Mouse (Mus musculus) embryonic fibroblast, embryonic 13.5 days (primary cell): Measurements from ENCODE around the gene Calhm2.

Experiments used
- CTCF ChIP-seq: IDR thresholded peaks from 2 replicates; pipeline ENCODE4 v1.5.1; 2011; ENCODE audit warnings: mild to moderate bottlenecking, control low read depth, low read length, moderate library complexity, borderline replicate concordance; ENCODE audit not compliant: insufficient read depth
- POLR2A ChIP-seq: IDR thresholded peaks from 2 replicates; pipeline ENCODE4 v1.6.1; 2011; ENCODE audit warnings: low read depth, mild to moderate bottlenecking, control low read depth, low read length, moderate library complexity

DNA sequence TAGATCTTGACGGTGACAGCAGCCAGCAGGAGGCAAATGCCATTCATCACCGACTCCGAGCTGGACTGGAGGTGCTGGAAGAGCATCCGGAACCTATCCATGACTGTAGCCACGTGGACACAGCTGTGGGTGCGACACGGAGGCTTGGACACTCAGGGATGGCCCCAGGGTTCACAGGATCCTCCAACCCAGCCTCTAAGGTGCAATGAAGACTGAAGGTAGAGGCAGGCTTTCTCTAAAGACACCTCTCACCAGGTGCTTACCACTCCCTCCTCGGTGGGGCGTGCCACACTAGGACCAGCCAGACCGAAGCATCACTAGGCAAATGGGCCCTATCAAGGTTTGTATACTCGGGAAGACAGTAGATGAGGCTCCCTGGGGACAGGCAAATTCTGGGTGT is 19.6 kb upstream of the Calhm2 start, which contains the start of gene Calhm3:
- TF ChIP-seq CTCF (no peak), POLR2A (no peak)
